ENCODE assay signal across 9 mouse cellular contexts in genomic region chr1:10880026-10880727, GRCm38 (mm10).
A peak's percentile ranks its signal among the peaks of the same experiment; 100 is the strongest.
DNase-seq lines count a peak whose midpoint lies in the region; ATAC-seq and TF ChIP-seq lines count a peak whose summit lies in the region.
"Had no signal": no experiment of that assay in that cellular context is flagged by ENCODE, and none has a peak within 500 bp of the region (broad histone marks: within the 10 kb centered on the region; RNA-seq: fewer than 3 reads in every experiment).

No protein-coding gene starts in this region.

- no peak for ATAC-seq in intestine, embryonic 14.5 days (replicated peaks; ENCODE audit: low FRiP score, low TSS enrichment, low read depth)
- no peak for ATAC-seq in intestine, embryonic 16.5 days
- no peak for ATAC-seq in midbrain, embryonic 13.5 days

- 67% methylated on average over 12 of the region's 12 CpGs for WGBS in intestine, embryonic 14.5 days
- 67% methylated on average over 12 of the region's 12 CpGs for WGBS in intestine, embryonic 16.5 days
- WGBS in midbrain, embryonic 13.5 days, result 80% methylated on average over 12 of the region's 12 CpGs

- H3K27ac ChIP-seq in intestine, embryonic 14.5 days (ENCODE audit: low read depth), result no peak overlapping the region
- no peak overlapping the region for H3K27ac ChIP-seq in intestine, embryonic 16.5 days (ENCODE audit: low read length)
- peak overlapping the region; percentile 80 for H3K27ac ChIP-seq in ES-Bruce4 (ENCODE audit: insufficient read depth, low read length)
- H3K27ac ChIP-seq in midbrain, embryonic 13.5 days, result no peak overlapping the region

- H3K27me3 ChIP-seq in intestine, embryonic 14.5 days (replicated peaks; ENCODE audit: control insufficient read depth, insufficient read depth, low read length), result no peaks in the 10 kb centered on the region
- H3K27me3 ChIP-seq in intestine, embryonic 16.5 days (replicated peaks; ENCODE audit: control insufficient read depth, insufficient read depth, low read length), result no peaks in the 10 kb centered on the region
- H3K27me3 ChIP-seq in ES-Bruce4 (ENCODE audit: control insufficient read depth, insufficient read depth, low read length, poor library complexity, severe bottlenecking), result no peaks in the 10 kb centered on the region
- no peaks in the 10 kb centered on the region for H3K27me3 ChIP-seq in midbrain, embryonic 13.5 days

- no peak for TF ChIP-seq POLR2A in ES-Bruce4 (IDR thresholded peaks at IDR 0.05; ENCODE audit: insufficient read depth, low read length)

- peak; percentile 7 for TF ChIP-seq CTCF in ES-Bruce4 (IDR thresholded peaks at IDR 0.05; ENCODE audit: low read depth, low read length)

- no peak overlapping the region for H3K4me3 ChIP-seq in intestine, embryonic 14.5 days (ENCODE audit: low read depth, low read length)
- H3K4me3 ChIP-seq in intestine, embryonic 16.5 days (ENCODE audit: low read length), result no peak overlapping the region
- no peak overlapping the region for H3K4me3 ChIP-seq in ES-Bruce4 (ENCODE audit: low read depth, low read length)
- H3K4me3 ChIP-seq in midbrain, embryonic 13.5 days (replicated peaks), result no peak overlapping the region

- no peak overlapping the region for H3K9ac ChIP-seq in intestine, embryonic 14.5 days (ENCODE audit: low read length)
- no peak overlapping the region for H3K9ac ChIP-seq in intestine, embryonic 16.5 days (ENCODE audit: low read depth, low read length)
- no peak overlapping the region for H3K9ac ChIP-seq in ES-Bruce4 (ENCODE audit: low read depth, poor library complexity, severe bottlenecking)
- H3K9ac ChIP-seq in midbrain, embryonic 13.5 days (replicated peaks), result no peak overlapping the region

- H3K4me1 ChIP-seq in intestine, embryonic 14.5 days (replicated peaks; ENCODE audit: control insufficient read depth, insufficient read depth, low read length), result no peaks in the 10 kb centered on the region
- H3K4me1 ChIP-seq in intestine, embryonic 16.5 days (ENCODE audit: control insufficient read depth, insufficient read depth, low read length), result no peaks in the 10 kb centered on the region
- no peaks in the 10 kb centered on the region for H3K4me1 ChIP-seq in ES-Bruce4 (ENCODE audit: control insufficient read depth, insufficient read depth, low read length)
- H3K4me1 ChIP-seq in midbrain, embryonic 13.5 days (replicated peaks), result no peaks in the 10 kb centered on the region

- peak overlapping the region; percentile 13; the same call in 1 of the 2 replicates for H3K4me2 ChIP-seq in intestine, embryonic 14.5 days (ENCODE audit: low read length)
- no peak overlapping the region for H3K4me2 ChIP-seq in intestine, embryonic 16.5 days (ENCODE audit: low read depth, low read length)
- H3K4me2 ChIP-seq in midbrain, embryonic 13.5 days (replicated peaks), result no peak overlapping the region

- no peak for DNase-seq in intestine, embryonic 14.5 days (ENCODE audit: low spot score)
- DNase-seq in embryo, embryonic 10 days (ENCODE audit: low spot score), result peak; percentile 19
- DNase-seq in kidney, postnatal 14 days, result peak; percentile 8
- DNase-seq in urinary bladder, postnatal 25 days (ENCODE audit: low spot score), result no peak
- DNase-seq in gastrocnemius, postnatal 25 days, result no peak
- DNase-seq: heart, adult 18-20 months had no signal

- H3K9me3 ChIP-seq in intestine, embryonic 14.5 days (ENCODE audit: control insufficient read depth, low read length), result no peaks in the 10 kb centered on the region
- no peaks in the 10 kb centered on the region for H3K9me3 ChIP-seq in intestine, embryonic 16.5 days (ENCODE audit: control insufficient read depth, low read length)
- H3K9me3 ChIP-seq in ES-Bruce4 (replicated peaks; ENCODE audit: control insufficient read depth, insufficient read depth, low read length, poor library complexity, severe bottlenecking), result peaks cover 14% of the 10 kb centered on the region
- no peaks in the 10 kb centered on the region for H3K9me3 ChIP-seq in midbrain, embryonic 13.5 days

- TF ChIP-seq EP300 in ES-Bruce4 (IDR thresholded peaks at IDR 0.05; ENCODE audit: insufficient read depth, low read depth, low read length), result 0 out of 2 replicates have a peak, but pooled peaks have one; percentile 38

- no peaks in the 10 kb centered on the region for H3K36me3 ChIP-seq in intestine, embryonic 14.5 days (ENCODE audit: control insufficient read depth, insufficient read depth, low read length)
- no peaks in the 10 kb centered on the region for H3K36me3 ChIP-seq in intestine, embryonic 16.5 days (ENCODE audit: control insufficient read depth, insufficient read depth, low read length)
- no peaks in the 10 kb centered on the region for H3K36me3 ChIP-seq in ES-Bruce4 (ENCODE audit: control insufficient read depth, insufficient read depth, low read length, poor library complexity, severe bottlenecking)
- no peaks in the 10 kb centered on the region for H3K36me3 ChIP-seq in midbrain, embryonic 13.5 days

Comparison
In these comparisons a context has a peak if more than half of its experiments do, and no peak if none do; other contexts are left out.
1. DNase-seq: peak in embryo, embryonic 10 days (single experiment) and kidney, postnatal 14 days (single experiment); none in intestine, embryonic 14.5 days (single experiment), urinary bladder, postnatal 25 days (single experiment) and gastrocnemius, postnatal 25 days (single experiment).